Mouse (Mus musculus): Measurements from ENCODE around the gene Rab35. TPM values are rescaled to one million over a fixed set of nuclear protein-coding genes. Genes with fewer than 3 reads are reported as not detected.

The Rab35 gene
- polyA plus RNA-seq, 1 experiment from 2014 or later, result 17.5 TPM

- no peak overlapping the region for H3K27ac ChIP-seq (replicated peaks)
- H3K4me2 ChIP-seq (replicated peaks), result no peak overlapping the region
- H3K4me3 ChIP-seq, result no peak overlapping the region
- H3K9ac ChIP-seq (replicated peaks), result no peak overlapping the region
- H3K4me1 ChIP-seq, result peaks cover 17% of the 10 kb centered on the region
- no peak for ATAC-seq (ENCODE audit: low FRiP score, low read depth)
- 89% methylated on average over 11 of the region's 11 CpGs for WGBS
- no peaks in the 10 kb centered on the region for H3K9me3 ChIP-seq
- no peaks in the 10 kb centered on the region for H3K36me3 ChIP-seq
- H3K27me3 ChIP-seq, result peaks cover 4% of the 10 kb centered on the region; the same call in 1 of the 2 replicates
Measured at GRCm38 (mm10) chr5:115669974-115670373, 38.3 kb downstream of the Rab35 start.

GRCm38 (mm10) chr5:115670406-115670805, 38.7 kb downstream of the Rab35 start:
- no peak overlapping the region for H3K4me3 ChIP-seq
- peaks cover 4% of the 10 kb centered on the region; the same call in 1 of the 2 replicates for H3K27me3 ChIP-seq
- H3K4me2 ChIP-seq (replicated peaks), result no peak overlapping the region
- ATAC-seq (ENCODE audit: low FRiP score, low read depth), result no peak
- peaks cover 17% of the 10 kb centered on the region for H3K4me1 ChIP-seq
- no peaks in the 10 kb centered on the region for H3K9me3 ChIP-seq
- no peak overlapping the region for H3K27ac ChIP-seq (replicated peaks)
- no peaks in the 10 kb centered on the region for H3K36me3 ChIP-seq
- no peak overlapping the region for H3K9ac ChIP-seq (replicated peaks)
- WGBS, result 78% methylated on average over 2 of the region's 2 CpGs

- Histone ChIP-seq H3K9me3 (no peaks in the 10 kb centered on the region), H3K4me3 (no peak overlapping the region), H3K36me3 (no peaks in the 10 kb centered on the region), H3K4me2 (replicated peaks) (no peak overlapping the region), H3K4me1 (peaks cover 13% of the 10 kb centered on the region), H3K9ac (replicated peaks) (no peak overlapping the region), H3K27me3 (peaks cover 4% of the 10 kb centered on the region; the same call in 1 of the 2 replicates), H3K27ac (replicated peaks) (no peak overlapping the region)
- no peak for ATAC-seq (ENCODE audit: low FRiP score, low read depth)
- WGBS, result 66% methylated on average over 8 of the region's 8 CpGs
Measured at GRCm38 (mm10) chr5:115671846-115672245, 40.1 kb downstream of the Rab35 start.

- no peak overlapping the region for H3K4me2 ChIP-seq (replicated peaks)
- ATAC-seq (ENCODE audit: low FRiP score, low read depth), result no peak
- H3K27ac ChIP-seq (replicated peaks), result no peak overlapping the region
- no peaks in the 10 kb centered on the region for H3K27me3 ChIP-seq
- H3K36me3 ChIP-seq, result no peaks in the 10 kb centered on the region
- 80% methylated on average over 10 of the region's 10 CpGs for WGBS
- no peak overlapping the region for H3K9ac ChIP-seq (replicated peaks)
- H3K4me1 ChIP-seq, result peaks cover 12% of the 10 kb centered on the region; the same call in 1 of the 2 replicates
- no peak overlapping the region for H3K4me3 ChIP-seq
- no peaks in the 10 kb centered on the region for H3K9me3 ChIP-seq
Measured at GRCm38 (mm10) chr5:115685126-115685525, 53.4 kb downstream of the Rab35 start.

GRCm38 (mm10) chr5:115686716-115687115, 55.0 kb downstream of the Rab35 start:
- Histone ChIP-seq H3K27me3 (no peaks in the 10 kb centered on the region), H3K36me3 (no peaks in the 10 kb centered on the region), H3K9me3 (no peaks in the 10 kb centered on the region), H3K4me2 (replicated peaks) (no peak overlapping the region), H3K9ac (replicated peaks) (no peak overlapping the region), H3K4me1 (peaks cover 12% of the 10 kb centered on the region; the same call in 1 of the 2 replicates), H3K27ac (replicated peaks) (no peak overlapping the region), H3K4me3 (no peak overlapping the region)
- no peak for ATAC-seq (ENCODE audit: low FRiP score, low read depth)
- 34% methylated on average over 7 of the region's 7 CpGs for WGBS

GRCm38 (mm10) chr5:115693271-115693670, 61.6 kb downstream of the Rab35 start:
- no peak for ATAC-seq (ENCODE audit: low FRiP score, low read depth)
- no peak overlapping the region for H3K4me3 ChIP-seq
- H3K27ac ChIP-seq (replicated peaks), result no peak overlapping the region
- WGBS, result 31% methylated on average over 3 of the region's 3 CpGs
- H3K27me3 ChIP-seq, result no peaks in the 10 kb centered on the region
- H3K9ac ChIP-seq (replicated peaks), result no peak overlapping the region
- no peak overlapping the region for H3K4me2 ChIP-seq (replicated peaks)
- H3K9me3 ChIP-seq, result no peaks in the 10 kb centered on the region
- no peaks in the 10 kb centered on the region for H3K36me3 ChIP-seq
- peaks cover 15% of the 10 kb centered on the region for H3K4me1 ChIP-seq

- 47% methylated on average over 6 of the region's 6 CpGs for WGBS
- H3K9me3 ChIP-seq, result no peaks in the 10 kb centered on the region
- H3K4me3 ChIP-seq, result no peak overlapping the region
- H3K4me1 ChIP-seq, result peaks cover 15% of the 10 kb centered on the region
- no peak overlapping the region for H3K9ac ChIP-seq (replicated peaks)
- no peak for ATAC-seq (ENCODE audit: low FRiP score, low read depth)
- no peaks in the 10 kb centered on the region for H3K27me3 ChIP-seq
- no peak overlapping the region for H3K27ac ChIP-seq (replicated peaks)
- no peak overlapping the region for H3K4me2 ChIP-seq (replicated peaks)
- H3K36me3 ChIP-seq, result no peaks in the 10 kb centered on the region
Measured at GRCm38 (mm10) chr5:115695191-115695770, 63.6 kb downstream of the Rab35 start.

GRCm38 (mm10) chr5:115696811-115697210, 65.1 kb downstream of the Rab35 start:
- Histone ChIP-seq H3K4me3 (no peak overlapping the region), H3K9ac (replicated peaks) (no peak overlapping the region), H3K4me2 (replicated peaks) (no peak overlapping the region), H3K36me3 (no peaks in the 10 kb centered on the region), H3K27me3 (no peaks in the 10 kb centered on the region), H3K27ac (replicated peaks) (no peak overlapping the region), H3K9me3 (no peaks in the 10 kb centered on the region), H3K4me1 (peaks cover 15% of the 10 kb centered on the region)
- ATAC-seq (ENCODE audit: low FRiP score, low read depth), result no peak
- 74% methylated on average over 5 of the region's 5 CpGs for WGBS

Small RNA genes lying within 50 kb of the gene (microRNA-seq; reads per million reads assigned to microRNA genes)
- not detected for gene Mir7030

Other genes starting within 250 kb of the Rab35 start
- 211 and 227 TPM in 2 replicates for gene Msi1, start 202.3 kb upstream of the Rab35 start, polyA plus RNA-seq (2016; fragmentation: Nextera tagmentation; extraction: Ambion mirVana)
- gene Pla2g1b, start 165.6 kb upstream of the Rab35 start, polyA plus RNA-seq (2016; fragmentation: Nextera tagmentation; extraction: Ambion mirVana), result not detected in 2 replicates
- 24.2 and 26.2 TPM in 2 replicates for gene Sirt4, start 147.2 kb upstream of the Rab35 start, polyA plus RNA-seq (2016; fragmentation: Nextera tagmentation; extraction: Ambion mirVana)
- 24.0 and 27.2 TPM in 2 replicates for gene Pxn, start 125.2 kb upstream of the Rab35 start, polyA plus RNA-seq (2016; fragmentation: Nextera tagmentation; extraction: Ambion mirVana)
- 863 and 871 TPM in 2 replicates for gene Rplp0, start 72.4 kb upstream of the Rab35 start, polyA plus RNA-seq (2016; fragmentation: Nextera tagmentation; extraction: Ambion mirVana)
- 63.1 and 65.3 TPM in 2 replicates for gene Gcn1l1, start 66.7 kb upstream of the Rab35 start, polyA plus RNA-seq (2016; fragmentation: Nextera tagmentation; extraction: Ambion mirVana)
- 17.8 and 19.9 TPM in 2 replicates for gene Bicdl1, start 99.7 kb downstream of the Rab35 start, polyA plus RNA-seq (2016; fragmentation: Nextera tagmentation; extraction: Ambion mirVana)
- 40.6 and 42.5 TPM in 2 replicates for gene Cit, start 213.4 kb downstream of the Rab35 start, polyA plus RNA-seq (2016; fragmentation: Nextera tagmentation; extraction: Ambion mirVana)